Mouse (Mus musculus): ENCODE measurements around the gene Epha1.

DNA sequence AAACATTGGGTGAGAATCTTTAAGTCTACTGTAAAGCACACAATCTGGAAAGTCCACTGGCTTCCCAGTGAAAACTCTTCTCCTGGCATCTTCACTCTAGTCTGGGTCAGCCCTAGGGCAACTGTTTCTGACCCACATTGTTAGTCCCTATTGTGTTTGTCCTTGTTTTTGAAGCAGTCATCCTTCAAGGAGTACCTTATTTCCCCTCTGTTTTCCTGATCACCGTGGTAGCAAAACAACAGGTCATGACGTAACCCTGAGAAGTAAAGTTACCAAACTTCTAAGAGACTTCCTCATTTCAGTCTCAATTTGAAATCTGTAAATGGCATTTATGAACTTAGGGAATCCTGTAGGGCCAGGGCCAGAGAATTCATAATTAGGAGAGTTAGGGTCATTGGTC, 48.4 kb upstream of the Epha1 start:
- TF ChIP-seq CTCF (IDR thresholded peaks at IDR 0.05; ENCODE audit: low read depth, low read length) (no peak), POLR2A (IDR thresholded peaks at IDR 0.05; ENCODE audit: borderline replicate concordance, low read depth, low read length) (no peak)
